Mouse (Mus musculus): ENCODE data around the gene Ciao2a.

Ciao2a gene

GRCm38 (mm10) chr9:66126456-66127192, at the start of gene Ciao2a, which contains the start of gene Snx1:
Gene Ciao2a, plus strand, starts transcription at chr9:66126611.
Gene Snx1, minus strand, starts transcription at chr9:66126587.
- DNase-seq (ENCODE audit: low spot score): peak; percentile 93

GRCm38 (mm10) chr9:66078072-66078471, 48.3 kb upstream of the Ciao2a start:
- no peak for DNase-seq (ENCODE audit: low spot score)

GRCm38 (mm10) chr9:66078493-66078892, 47.9 kb upstream of the Ciao2a start:
- DNase-seq (ENCODE audit: low spot score): no peak

GRCm38 (mm10) chr9:66080804-66081459, 45.5 kb upstream of the Ciao2a start:
- no peak for DNase-seq (ENCODE audit: low spot score)

- DNase-seq (ENCODE audit: low spot score): no peak
Observed at GRCm38 (mm10) chr9:66081999-66082398, 44.4 kb upstream of the Ciao2a start.

GRCm38 (mm10) chr9:66084171-66084570, 42.2 kb upstream of the Ciao2a start:
- no peak for DNase-seq (ENCODE audit: low spot score)

GRCm38 (mm10) chr9:66087062-66087461, 39.3 kb upstream of the Ciao2a start:
- DNase-seq (ENCODE audit: low spot score): no peak

GRCm38 (mm10) chr9:66088411-66088810, 38.0 kb upstream of the Ciao2a start:
- DNase-seq (ENCODE audit: low spot score): peak; percentile 17

GRCm38 (mm10) chr9:66090593-66091244, 35.7 kb upstream of the Ciao2a start:
- DNase-seq (ENCODE audit: low spot score): no peak

GRCm38 (mm10) chr9:66091327-66092231, 34.8 kb upstream of the Ciao2a start:
- no peak for DNase-seq (ENCODE audit: low spot score)

- DNase-seq (ENCODE audit: low spot score): no peak
Observed at GRCm38 (mm10) chr9:66092664-66093063, 33.7 kb upstream of the Ciao2a start.

GRCm38 (mm10) chr9:66101577-66101976, 24.8 kb upstream of the Ciao2a start:
- DNase-seq (ENCODE audit: low spot score): no peak

GRCm38 (mm10) chr9:66102668-66103067, 23.7 kb upstream of the Ciao2a start:
- no peak for DNase-seq (ENCODE audit: low spot score)

- DNase-seq (ENCODE audit: low spot score): no peak
Observed at GRCm38 (mm10) chr9:66104601-66105000, 21.8 kb upstream of the Ciao2a start.

- DNase-seq (ENCODE audit: low spot score): no peak
Observed at GRCm38 (mm10) chr9:66105168-66105567, 21.2 kb upstream of the Ciao2a start.

GRCm38 (mm10) chr9:66109574-66109973, 16.8 kb upstream of the Ciao2a start:
- DNase-seq (ENCODE audit: low spot score): no peak

- no peak for DNase-seq (ENCODE audit: low spot score)
Observed at GRCm38 (mm10) chr9:66110126-66110525, 16.3 kb upstream of the Ciao2a start.

- no peak for DNase-seq (ENCODE audit: low spot score)
Observed at GRCm38 (mm10) chr9:66110611-66111379, 15.6 kb upstream of the Ciao2a start.

- no peak for DNase-seq (ENCODE audit: low spot score)
Observed at GRCm38 (mm10) chr9:66114341-66114740, 12.1 kb upstream of the Ciao2a start.

- no peak for DNase-seq (ENCODE audit: low spot score)
Observed at GRCm38 (mm10) chr9:66116890-66117289, 9.5 kb upstream of the Ciao2a start.

GRCm38 (mm10) chr9:66119498-66119897, 6.9 kb upstream of the Ciao2a start:
- no peak for DNase-seq (ENCODE audit: low spot score)

Data from ovary, adult 18-20 months (tissue).